Mouse (Mus musculus) neural tube, embryonic 13.5 days (tissue): ENCODE measurements at regions not wholly inside any gene's neighbourhood (a gene's known extent, or its start where the extent isn't known, plus 50 kb on each side); places are given as distances from the start of the nearest gene placed in this dataset.

ENCODE experiments used
- ATAC-seq: fragments of 200-750 bp; cut with Nextera tagmentation; 2 replicates; pipeline ENCODE4 v1.8.0; 2017; ENCODE audit warnings: low read depth, mild to moderate bottlenecking, moderate TSS enrichment, moderate library complexity
- H3K27ac ChIP-seq: fragments of 300-500 bp; sonication (generic); replicated peaks from 2 replicates; pipeline ENCODE4 v1.5.1; 2015; ENCODE audit warnings: moderate library complexity, mild to moderate bottlenecking, inconsistent platforms
- H3K27me3 ChIP-seq: fragments of 300-500 bp; sonication (generic); 2 replicates; pipeline ENCODE4 v1.6.1; 2015; ENCODE audit warnings: mild to moderate bottlenecking, inconsistent platforms
- H3K36me3 ChIP-seq: fragments of 300-500 bp; sonication (generic); 2 replicates; pipeline ENCODE4 v1.6.1; 2015; ENCODE audit warnings: mild to moderate bottlenecking, inconsistent platforms
- H3K4me1 ChIP-seq: fragments of 300-500 bp; sonication (generic); replicated peaks from 2 replicates; pipeline ENCODE4 v1.6.1; 2015; ENCODE audit warnings: inconsistent platforms
- H3K4me2 ChIP-seq: fragments of 300-500 bp; sonication (generic); 2 replicates; pipeline ENCODE4 v1.6.1; 2015; ENCODE audit warnings: inconsistent platforms, mild to moderate bottlenecking, moderate library complexity
- H3K4me3 ChIP-seq: fragments of 300-500 bp; sonication (generic); 2 replicates; pipeline ENCODE4 v1.5.1; 2015; ENCODE audit warnings: mild to moderate bottlenecking, inconsistent platforms
- H3K9ac ChIP-seq: fragments of 300-500 bp; sonication (generic); 2 replicates; pipeline ENCODE4 v1.6.1; 2015; ENCODE audit warnings: moderate library complexity, mild to moderate bottlenecking, inconsistent platforms
- H3K9me3 ChIP-seq: fragments of 300-500 bp; sonication (generic); 2 replicates; pipeline ENCODE4 v1.6.1; 2016; ENCODE audit warnings: inconsistent platforms
- WGBS: fragments of 180-500 bp; shearing (Covaris S2); methylation state at CpG from one replicate; pipeline ENCODE4 v1.1.7; 2015; 5-methylcytosine and 5-hydroxymethylcytosine counted together

DNA sequence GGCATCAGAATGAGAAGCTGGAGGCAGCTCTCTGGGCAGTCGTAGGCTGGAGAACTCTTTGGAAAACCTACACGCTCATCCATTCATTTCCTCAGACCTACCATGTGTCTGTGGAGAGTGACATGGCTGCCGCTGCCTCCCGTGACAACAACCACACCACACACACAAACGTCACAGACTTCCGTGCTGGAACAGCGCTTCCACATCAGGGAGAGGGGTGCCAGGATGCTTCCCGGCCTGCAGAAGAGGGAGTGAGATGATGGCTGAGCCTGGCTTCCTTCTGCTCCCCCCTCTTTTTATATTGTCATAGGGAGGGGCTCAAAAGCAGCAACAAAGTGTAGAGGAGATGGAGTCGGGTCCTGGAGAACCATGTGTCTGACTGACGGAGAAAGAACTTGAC lies 73.5 kb upstream of the Ptpn1 start:
- Histone ChIP-seq H3K9me3 (no peaks in the 10 kb centered on the region), H3K27me3 (peaks cover 3% of the 10 kb centered on the region; the same call in 1 of the 2 replicates), H3K4me1 (peaks cover 13% of the 10 kb centered on the region; the same call in 1 of the 2 replicates), H3K4me2 (no peak overlapping the region), H3K9ac (no peak overlapping the region), H3K4me3 (no peak overlapping the region), H3K27ac (no peak overlapping the region), H3K36me3 (no peaks in the 10 kb centered on the region)
- ATAC-seq, result no peak
- 75% methylated on average over 10 of the region's 10 CpGs for WGBS

DNA sequence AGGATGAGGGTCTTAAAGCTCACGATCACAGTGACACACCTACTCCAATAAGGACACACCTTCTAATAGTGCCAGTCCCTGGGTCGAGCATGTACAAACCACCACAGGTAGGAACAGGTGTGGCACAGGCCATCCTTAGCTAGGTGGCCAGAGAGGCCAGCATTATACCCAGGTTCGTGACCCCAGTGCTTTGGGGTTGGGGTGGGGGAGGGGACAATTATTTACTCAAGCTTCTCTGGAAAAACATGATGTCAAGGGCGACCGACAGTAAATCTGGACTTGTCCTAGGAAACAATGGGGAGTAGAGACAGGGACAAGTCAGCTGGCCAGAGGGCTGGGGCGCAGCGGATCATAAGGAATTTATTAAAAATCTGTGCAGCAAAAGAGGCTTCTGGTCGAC lies 73.9 kb upstream of the Ptpn1 start:
- Histone ChIP-seq H3K9ac (no peak overlapping the region), H3K4me1 (peaks cover 13% of the 10 kb centered on the region; the same call in 1 of the 2 replicates), H3K4me2 (no peak overlapping the region), H3K4me3 (no peak overlapping the region), H3K27me3 (peaks cover 3% of the 10 kb centered on the region; the same call in 1 of the 2 replicates), H3K9me3 (no peaks in the 10 kb centered on the region), H3K36me3 (no peaks in the 10 kb centered on the region), H3K27ac (no peak overlapping the region)
- WGBS, result 59% methylated on average over 8 of the region's 8 CpGs
- no peak for ATAC-seq

DNA sequence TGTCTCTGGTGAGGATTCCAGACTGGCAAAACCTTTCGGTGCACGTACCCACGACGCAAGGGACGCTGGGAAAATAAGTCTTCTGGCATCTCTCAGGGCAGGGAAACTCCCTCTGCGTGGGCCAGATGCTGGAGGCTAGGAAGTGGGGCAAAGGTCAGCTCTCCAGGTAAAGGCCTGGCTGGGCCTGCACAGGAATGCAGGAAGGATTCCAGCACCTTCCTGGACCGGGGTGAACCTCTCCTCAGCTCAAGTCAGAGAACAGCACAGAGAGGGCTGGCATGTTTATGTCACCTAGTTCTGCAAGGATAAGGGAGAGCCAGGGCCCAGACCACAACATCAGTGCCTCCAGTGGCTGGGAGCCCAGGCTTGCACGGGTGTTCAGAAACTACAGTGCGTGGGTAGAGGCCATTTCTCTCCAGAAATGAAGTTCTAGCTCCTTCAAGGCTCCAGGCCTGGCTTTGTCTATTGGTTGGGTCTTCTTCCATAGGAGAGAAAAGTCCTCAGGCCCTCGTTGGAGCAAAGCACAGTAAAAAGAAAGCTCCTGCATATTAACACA lies 74.9 kb upstream of the Ptpn1 start:
- no peak overlapping the region for H3K4me3 ChIP-seq
- H3K9me3 ChIP-seq, result no peaks in the 10 kb centered on the region
- peaks cover 18% of the 10 kb centered on the region; the same call in 1 of the 2 replicates for H3K4me1 ChIP-seq
- 85% methylated on average over 10 of the region's 10 CpGs for WGBS
- H3K36me3 ChIP-seq, result no peaks in the 10 kb centered on the region
- no peak for ATAC-seq
- no peaks in the 10 kb centered on the region for H3K27me3 ChIP-seq
- H3K9ac ChIP-seq, result no peak overlapping the region
- H3K4me2 ChIP-seq, result no peak overlapping the region
- H3K27ac ChIP-seq, result no peak overlapping the region

DNA sequence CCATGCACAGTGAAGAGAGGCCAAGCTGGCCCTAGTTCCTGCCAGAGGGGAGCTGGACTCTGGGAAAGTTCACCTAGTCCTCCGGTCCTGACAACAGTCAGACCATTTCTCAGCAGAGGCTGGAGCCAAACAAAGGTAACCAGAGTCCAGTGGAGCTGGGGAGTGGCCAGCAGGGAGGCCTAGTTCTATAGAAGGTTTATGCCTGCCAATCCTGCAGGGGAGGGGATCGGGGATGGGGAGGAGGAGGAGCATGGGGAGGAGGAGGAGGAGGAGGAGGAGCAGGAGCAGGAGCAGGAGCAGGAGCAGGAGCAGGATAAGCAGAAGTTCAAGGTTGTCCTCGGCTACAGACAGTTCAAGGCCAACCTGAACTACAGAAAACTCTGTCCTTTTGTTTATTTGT lies 75.8 kb upstream of the Ptpn1 start:
- no peak for ATAC-seq
- 45% methylated on average over 3 of the region's 3 CpGs for WGBS
- H3K4me3 ChIP-seq, result no peak overlapping the region
- no peak overlapping the region for H3K4me2 ChIP-seq
- H3K9ac ChIP-seq, result no peak overlapping the region
- no peaks in the 10 kb centered on the region for H3K27me3 ChIP-seq
- no peaks in the 10 kb centered on the region for H3K36me3 ChIP-seq
- H3K9me3 ChIP-seq, result no peaks in the 10 kb centered on the region
- no peak overlapping the region for H3K27ac ChIP-seq
- peaks cover 24% of the 10 kb centered on the region for H3K4me1 ChIP-seq

DNA sequence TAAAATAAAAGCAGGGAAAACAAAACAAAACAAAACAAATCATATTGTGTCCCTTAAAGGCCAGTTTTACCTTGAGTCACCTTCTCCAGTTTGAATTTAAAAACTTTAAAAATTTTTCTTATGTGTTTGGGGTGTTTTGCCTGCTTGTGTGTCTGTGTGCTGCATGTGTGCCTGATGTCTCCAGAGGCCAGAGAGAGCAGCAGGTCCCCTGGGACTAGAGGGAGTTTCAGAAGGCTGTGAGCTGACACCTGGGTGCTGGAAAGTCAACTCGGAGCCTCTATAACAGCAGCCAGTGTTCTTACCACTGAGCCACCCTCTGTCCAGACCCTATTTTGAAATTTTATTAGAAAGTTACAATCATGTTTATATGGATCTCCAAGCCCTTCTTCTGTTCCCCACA lies 77.8 kb upstream of the Ptpn1 start:
- ATAC-seq, result no peak
- Histone ChIP-seq H3K4me2 (no peak overlapping the region), H3K27ac (no peak overlapping the region), H3K9ac (no peak overlapping the region), H3K4me1 (peaks cover 15% of the 10 kb centered on the region), H3K4me3 (no peak overlapping the region), H3K36me3 (no peaks in the 10 kb centered on the region), H3K9me3 (no peaks in the 10 kb centered on the region), H3K27me3 (no peaks in the 10 kb centered on the region)
- WGBS, result 85% methylated on average over 1 of the region's 1 CpGs

DNA sequence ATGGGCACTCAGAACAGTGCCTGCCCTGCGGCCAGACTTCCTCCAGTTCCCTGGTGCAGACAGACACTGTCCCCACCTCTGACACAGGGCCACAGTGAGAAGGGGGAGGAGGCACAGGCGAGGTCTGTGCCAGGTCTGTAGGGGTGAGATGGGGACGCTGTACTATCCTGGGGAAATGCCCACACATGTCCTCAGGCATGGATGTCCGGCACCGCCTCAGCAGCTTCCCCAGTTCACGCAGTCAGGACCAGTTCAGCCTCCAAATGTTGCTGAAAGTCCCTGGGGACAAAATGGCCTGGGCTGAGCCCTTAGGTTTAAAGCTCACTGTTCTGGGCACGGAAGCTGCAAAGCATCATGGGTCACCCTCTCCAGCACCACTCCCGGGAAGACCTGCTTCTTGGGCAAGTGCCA lies 78.4 kb upstream of the Ptpn1 start:
- H3K27me3 ChIP-seq, result no peaks in the 10 kb centered on the region
- H3K4me1 ChIP-seq, result peaks cover 15% of the 10 kb centered on the region
- H3K27ac ChIP-seq, result no peak overlapping the region
- H3K4me3 ChIP-seq, result no peak overlapping the region
- no peak overlapping the region for H3K4me2 ChIP-seq
- no peak overlapping the region for H3K9ac ChIP-seq
- H3K36me3 ChIP-seq, result no peaks in the 10 kb centered on the region
- H3K9me3 ChIP-seq, result no peaks in the 10 kb centered on the region
- ATAC-seq, result no peak
- WGBS, result 76% methylated on average over 8 of the region's 8 CpGs

DNA sequence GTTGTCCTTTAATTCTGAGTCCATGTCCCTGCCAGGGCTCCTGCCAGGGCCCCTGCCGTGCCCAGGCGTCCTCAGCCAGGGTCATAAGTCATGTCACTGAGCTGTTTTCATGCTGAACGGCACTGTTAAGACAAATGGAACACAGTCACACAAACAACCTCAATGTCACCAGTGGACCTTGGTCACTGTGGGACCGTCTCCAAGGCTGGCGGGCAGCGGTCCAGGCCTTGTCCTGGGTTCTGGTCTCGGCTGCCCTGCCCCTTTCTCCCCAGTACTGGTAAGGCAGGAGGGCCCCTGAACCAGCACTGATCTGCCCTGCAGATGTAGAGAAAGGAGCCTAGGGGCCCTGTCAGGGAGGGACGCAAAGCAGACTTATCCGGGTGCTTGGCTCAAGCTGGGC lies 79.3 kb upstream of the Ptpn1 start:
- Histone ChIP-seq H3K4me3 (no peak overlapping the region), H3K9ac (no peak overlapping the region), H3K27ac (no peak overlapping the region), H3K9me3 (no peaks in the 10 kb centered on the region), H3K4me1 (peaks cover 15% of the 10 kb centered on the region), H3K27me3 (no peaks in the 10 kb centered on the region), H3K36me3 (no peaks in the 10 kb centered on the region), H3K4me2 (no peak overlapping the region)
- 50% methylated on average over 9 of the region's 9 CpGs for WGBS
- no peak for ATAC-seq

DNA sequence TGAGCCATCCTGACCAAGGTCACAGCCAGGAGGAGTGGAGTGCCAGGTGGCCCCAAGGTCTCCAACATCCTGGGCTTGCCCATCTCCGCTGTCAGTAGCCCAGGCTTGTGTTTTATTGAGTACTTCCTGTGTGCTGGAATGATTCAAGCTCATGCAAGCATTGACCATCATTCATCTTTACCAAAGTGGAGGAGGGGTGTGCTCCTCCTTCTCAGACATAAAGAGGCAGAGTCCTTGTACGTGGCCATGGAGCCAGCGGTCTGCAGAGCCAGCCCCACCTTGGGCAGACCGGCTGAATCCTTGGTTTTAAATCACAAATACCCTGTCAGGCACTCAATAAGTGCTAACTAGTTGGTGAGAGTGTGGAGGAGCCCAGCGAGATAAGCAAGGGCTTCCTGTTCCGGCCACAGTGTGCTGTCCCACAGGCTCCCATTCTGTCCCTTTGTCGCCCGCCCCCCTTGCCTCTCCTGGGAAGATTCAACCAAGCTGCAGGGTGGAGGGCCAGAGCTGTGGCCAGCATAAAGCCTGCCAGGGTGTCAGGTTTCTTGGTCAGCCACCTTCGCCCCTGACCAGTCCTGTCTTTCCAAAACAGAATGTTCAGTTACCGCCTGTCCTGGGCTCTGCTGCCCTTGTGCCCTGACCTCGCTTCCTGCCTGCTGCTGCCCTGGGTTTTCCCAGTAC lies 80.5 kb upstream of the Ptpn1 start:
- Histone ChIP-seq H3K9ac (no peak overlapping the region), H3K4me2 (no peak overlapping the region), H3K4me1 (peaks cover 15% of the 10 kb centered on the region), H3K4me3 (no peak overlapping the region), H3K9me3 (no peaks in the 10 kb centered on the region), H3K27me3 (no peaks in the 10 kb centered on the region), H3K27ac (no peak overlapping the region), H3K36me3 (no peaks in the 10 kb centered on the region)
- WGBS, result 34% methylated on average over 11 of the region's 11 CpGs
- no peak for ATAC-seq

DNA sequence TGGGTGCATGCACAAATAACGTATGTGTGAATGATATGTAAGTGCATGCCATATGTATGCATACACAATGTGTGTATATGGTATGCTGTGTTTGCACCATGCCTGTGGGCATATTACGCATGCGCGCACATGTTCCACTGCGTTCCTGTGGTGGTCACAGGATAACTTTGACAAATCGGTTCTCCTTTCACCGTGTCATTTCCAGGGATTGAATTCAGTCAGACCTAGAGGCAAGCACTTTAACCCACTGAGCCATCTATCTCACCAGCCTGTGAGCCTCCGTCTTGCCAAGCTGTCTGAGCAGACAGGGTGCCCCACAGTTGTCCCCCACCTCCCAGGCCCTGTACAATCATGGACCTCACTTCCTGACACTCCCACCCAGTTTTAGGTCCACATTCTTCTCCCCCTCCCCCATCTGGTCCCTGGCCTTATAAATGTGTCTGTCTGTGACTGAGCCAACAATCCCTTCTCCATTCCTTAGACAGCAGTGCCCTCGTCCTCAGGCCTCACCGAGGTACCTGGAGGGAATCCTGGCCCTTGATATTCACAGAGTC lies 81.8 kb upstream of the Ptpn1 start:
- peaks cover 15% of the 10 kb centered on the region for H3K4me1 ChIP-seq
- no peak for ATAC-seq
- WGBS, result 80% methylated on average over 10 of the region's 10 CpGs
- H3K4me2 ChIP-seq, result no peak overlapping the region
- no peak overlapping the region for H3K9ac ChIP-seq
- H3K27me3 ChIP-seq, result no peaks in the 10 kb centered on the region
- H3K36me3 ChIP-seq, result no peaks in the 10 kb centered on the region
- H3K9me3 ChIP-seq, result no peaks in the 10 kb centered on the region
- no peak overlapping the region for H3K27ac ChIP-seq
- no peak overlapping the region for H3K4me3 ChIP-seq

DNA sequence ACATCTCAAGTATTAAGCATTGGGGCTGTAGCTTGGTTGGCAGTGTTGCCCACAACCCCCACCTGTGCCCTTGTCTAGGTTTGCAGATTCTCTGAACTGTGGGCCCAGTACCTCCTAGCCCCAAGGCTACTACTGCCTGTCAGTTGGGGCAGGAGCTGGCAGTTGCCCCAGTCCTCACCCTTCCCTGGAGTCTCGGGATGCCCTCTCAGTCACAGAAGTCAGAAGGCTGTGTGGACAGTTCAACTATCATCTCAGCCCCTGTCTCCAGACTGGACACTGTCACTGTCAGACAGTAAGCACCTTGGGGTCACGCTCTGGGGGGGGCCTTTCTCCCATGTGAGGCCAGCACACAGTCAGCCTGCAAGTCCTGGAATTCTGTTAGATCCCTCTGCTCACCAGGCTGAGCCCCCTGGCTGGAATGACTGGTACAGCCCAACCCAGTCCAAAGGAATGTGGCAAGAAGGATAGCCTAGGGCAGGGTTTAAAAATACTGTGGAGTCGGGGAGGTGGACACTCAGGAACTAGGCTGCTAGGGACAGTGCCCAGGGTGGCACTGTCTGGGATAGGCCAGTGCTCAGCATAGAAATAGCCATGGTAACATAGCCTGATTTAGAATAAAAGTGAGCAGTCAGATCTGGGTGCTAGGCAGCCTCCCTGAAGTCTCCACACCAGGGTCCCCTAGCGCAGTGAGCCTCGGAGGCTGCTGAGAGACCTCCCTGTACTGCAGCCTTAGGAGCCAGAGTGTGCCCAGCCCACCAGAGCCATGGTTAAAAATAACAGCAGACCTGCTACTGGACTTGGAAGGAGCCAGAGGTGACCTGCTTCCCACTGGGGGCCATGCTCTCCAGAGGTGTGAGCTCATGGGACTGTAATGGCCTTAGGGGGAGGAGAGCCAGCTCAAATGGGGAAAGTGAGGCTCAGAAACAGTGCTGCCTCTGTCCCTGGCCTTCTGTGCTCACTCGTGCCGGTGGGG lies 83.1 kb upstream of the Ptpn1 start:
- WGBS, result 75% methylated on average over 7 of the region's 7 CpGs
- H3K27me3 ChIP-seq, result no peaks in the 10 kb centered on the region
- no peaks in the 10 kb centered on the region for H3K36me3 ChIP-seq
- no peak overlapping the region for H3K4me3 ChIP-seq
- ATAC-seq, result no peak
- peaks cover 15% of the 10 kb centered on the region for H3K4me1 ChIP-seq
- H3K4me2 ChIP-seq, result no peak overlapping the region
- no peak overlapping the region for H3K27ac ChIP-seq
- no peaks in the 10 kb centered on the region for H3K9me3 ChIP-seq
- H3K9ac ChIP-seq, result no peak overlapping the region

DNA sequence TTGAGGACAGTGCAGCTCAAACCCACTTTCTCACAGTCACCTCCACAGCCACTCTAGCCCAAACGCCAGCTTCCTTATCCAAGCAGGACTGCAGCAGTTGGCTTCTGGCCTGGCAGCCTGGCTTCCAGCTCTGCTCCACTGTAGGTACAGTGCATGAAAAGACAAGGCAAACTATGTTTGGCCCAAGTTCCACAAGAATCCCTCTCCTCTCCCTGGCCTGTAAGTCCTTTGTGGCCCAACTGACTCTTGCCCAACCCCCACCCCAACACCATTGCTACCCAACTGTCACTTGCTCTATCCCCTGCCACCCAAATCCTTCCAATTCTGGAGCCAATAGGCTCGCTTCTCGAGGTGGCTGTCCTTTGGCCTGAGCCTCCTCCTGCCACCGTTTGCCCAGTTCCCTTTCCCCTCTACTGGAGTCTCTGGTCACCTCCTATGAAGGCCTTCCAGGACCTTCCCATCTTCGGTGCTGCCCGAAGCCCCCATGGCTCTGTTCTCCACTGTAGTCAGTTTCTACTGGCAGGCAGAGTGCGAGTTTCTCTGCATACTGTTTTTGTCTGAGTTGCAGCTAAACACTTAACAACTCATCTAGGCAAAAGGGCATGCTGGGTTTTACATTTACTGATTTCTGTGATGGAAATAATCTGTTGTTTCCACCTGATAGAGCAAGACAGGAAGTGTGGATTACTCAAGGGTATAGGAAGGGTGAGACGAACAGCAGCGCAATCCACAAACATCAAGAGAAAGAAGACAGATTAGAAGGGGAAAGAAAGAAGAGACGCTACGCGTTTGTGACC lies 84.4 kb upstream of the Ptpn1 start:
- no peak overlapping the region for H3K4me2 ChIP-seq
- H3K4me1 ChIP-seq, result peaks cover 10% of the 10 kb centered on the region
- H3K9me3 ChIP-seq, result no peaks in the 10 kb centered on the region
- no peak for ATAC-seq
- no peak overlapping the region for H3K9ac ChIP-seq
- no peaks in the 10 kb centered on the region for H3K36me3 ChIP-seq
- WGBS, result 85% methylated on average over 12 of the region's 12 CpGs
- H3K27ac ChIP-seq, result no peak overlapping the region
- H3K4me3 ChIP-seq, result no peak overlapping the region
- H3K27me3 ChIP-seq, result no peaks in the 10 kb centered on the region
